Mouse (Mus musculus): ENCODE data around the gene Rnf114.

- no peak; the same call in 1 of the 2 replicates for TF ChIP-seq CTCF (IDR thresholded peaks at IDR 0.05; ENCODE audit: low read depth)
- TF ChIP-seq EP300 (IDR thresholded peaks at IDR 0.05; ENCODE audit: low read depth) = no peak
Measured at GRCm38 (mm10) chr2:167485501-167486377, 6.7 kb upstream of the Rnf114 start.
